Mouse (Mus musculus): Measurements from ENCODE around the gene Armc5. TPM values are rescaled to one million over a fixed set of nuclear protein-coding genes. Genes with fewer than 3 reads are reported as not detected.

Armc5 gene
- polyA plus RNA-seq, 1 experiment: 2.1 TPM

GRCm38 (mm10) chr7:128220936-128221335 is 16.2 kb upstream of the Armc5 start:
- Histone ChIP-seq H3K9me3 (ENCODE audit: control insufficient read depth, low read length) (no peaks in the 10 kb centered on the region), H3K27me3 (ENCODE audit: control insufficient read depth) (no peaks in the 10 kb centered on the region), H3K4me3 (replicated peaks) (no peak overlapping the region), H3K36me3 (ENCODE audit: control insufficient read depth) (no peaks in the 10 kb centered on the region), H3K4me1 (ENCODE audit: control insufficient read depth) (no peaks in the 10 kb centered on the region)
- TF ChIP-seq TAL1 (IDR thresholded peaks at IDR 0.05; ENCODE audit: low read length): no peak
- TF ChIP-seq GATA1 (IDR thresholded peaks at IDR 0.05; ENCODE audit: low read length): no peak

- TF ChIP-seq GATA1 (IDR thresholded peaks at IDR 0.05; ENCODE audit: low read length) (no peak), TAL1 (IDR thresholded peaks at IDR 0.05; ENCODE audit: low read length) (no peak)
- peaks cover 9% of the 10 kb centered on the region for H3K27me3 ChIP-seq (ENCODE audit: control insufficient read depth)
- peaks cover 5% of the 10 kb centered on the region for H3K4me1 ChIP-seq (ENCODE audit: control insufficient read depth)
- no peaks in the 10 kb centered on the region for H3K9me3 ChIP-seq (ENCODE audit: control insufficient read depth, low read length)
- peaks cover 9% of the 10 kb centered on the region for H3K36me3 ChIP-seq (ENCODE audit: control insufficient read depth)
- no peak overlapping the region for H3K4me3 ChIP-seq (replicated peaks)
These were observed 5.4 kb upstream of the Armc5 start for GRCm38 (mm10) chr7:128231741-128232140.

- no peaks in the 10 kb centered on the region for H3K9me3 ChIP-seq (ENCODE audit: control insufficient read depth, low read length)
- H3K27me3 ChIP-seq (ENCODE audit: control insufficient read depth): peaks cover 8% of the 10 kb centered on the region
- H3K4me1 ChIP-seq (ENCODE audit: control insufficient read depth): peaks cover 23% of the 10 kb centered on the region
- H3K36me3 ChIP-seq (ENCODE audit: control insufficient read depth): peaks cover 13% of the 10 kb centered on the region
- TF ChIP-seq GATA1 (IDR thresholded peaks at IDR 0.05; ENCODE audit: low read length) (no peak), TAL1 (IDR thresholded peaks at IDR 0.05; ENCODE audit: low read length) (no peak)
- no peak overlapping the region for H3K4me3 ChIP-seq (replicated peaks)
These were observed 2.3 kb upstream of the Armc5 start for GRCm38 (mm10) chr7:128234796-128235195.

GRCm38 (mm10) chr7:128235481-128235880 is 1.7 kb upstream of the Armc5 start:
- peaks cover 20% of the 10 kb centered on the region for H3K36me3 ChIP-seq (ENCODE audit: control insufficient read depth)
- no peak overlapping the region for H3K4me3 ChIP-seq (replicated peaks)
- H3K4me1 ChIP-seq (ENCODE audit: control insufficient read depth): peaks cover 30% of the 10 kb centered on the region
- TF ChIP-seq GATA1 (IDR thresholded peaks at IDR 0.05; ENCODE audit: low read length) (no peak), TAL1 (IDR thresholded peaks at IDR 0.05; ENCODE audit: low read length) (no peak)
- H3K27me3 ChIP-seq (ENCODE audit: control insufficient read depth): peaks cover 5% of the 10 kb centered on the region
- no peaks in the 10 kb centered on the region for H3K9me3 ChIP-seq (ENCODE audit: control insufficient read depth, low read length)

- no peak for TF ChIP-seq TAL1 (IDR thresholded peaks at IDR 0.05; ENCODE audit: low read length)
- TF ChIP-seq GATA1 (IDR thresholded peaks at IDR 0.05; ENCODE audit: low read length): no peak
- peak overlapping the region; percentile 81 for H3K4me3 ChIP-seq (replicated peaks)
- peaks cover 39% of the 10 kb centered on the region for H3K4me1 ChIP-seq (ENCODE audit: control insufficient read depth)
- peaks cover 29% of the 10 kb centered on the region for H3K36me3 ChIP-seq (ENCODE audit: control insufficient read depth)
- no peaks in the 10 kb centered on the region for H3K9me3 ChIP-seq (ENCODE audit: control insufficient read depth, low read length)
- H3K27me3 ChIP-seq (ENCODE audit: control insufficient read depth): peaks cover 3% of the 10 kb centered on the region
These were observed 716 bp upstream of the Armc5 start for GRCm38 (mm10) chr7:128236426-128236825.

GRCm38 (mm10) chr7:128237593-128237926 is 418 bp downstream of the Armc5 start:
- peaks cover 41% of the 10 kb centered on the region for H3K36me3 ChIP-seq (ENCODE audit: control insufficient read depth)
- H3K4me3 ChIP-seq (replicated peaks): peak overlapping the region; percentile 81
- H3K27me3 ChIP-seq (ENCODE audit: control insufficient read depth): no peaks in the 10 kb centered on the region
- TF ChIP-seq TAL1 (IDR thresholded peaks at IDR 0.05; ENCODE audit: low read length): no peak
- TF ChIP-seq GATA1 (IDR thresholded peaks at IDR 0.05; ENCODE audit: low read length): no peak
- no peaks in the 10 kb centered on the region for H3K9me3 ChIP-seq (ENCODE audit: control insufficient read depth, low read length)
- H3K4me1 ChIP-seq (ENCODE audit: control insufficient read depth): peaks cover 45% of the 10 kb centered on the region

GRCm38 (mm10) chr7:128237927-128238778 is 1.0 kb downstream of the Armc5 start, which contains the start of gene 9130023H24Rik:
Gene 9130023H24Rik (minus strand): TSS chr7:128238031.
- Histone ChIP-seq H3K36me3 (ENCODE audit: control insufficient read depth) (peaks cover 47% of the 10 kb centered on the region), H3K4me1 (ENCODE audit: control insufficient read depth) (peaks cover 45% of the 10 kb centered on the region), H3K4me3 (replicated peaks) (peak within 1 kb of the TSS; percentile 81), H3K9me3 (ENCODE audit: control insufficient read depth, low read length) (no peaks in the 10 kb centered on the region), H3K27me3 (ENCODE audit: control insufficient read depth) (no peaks in the 10 kb centered on the region)
- no peak for TF ChIP-seq GATA1 (IDR thresholded peaks at IDR 0.05; ENCODE audit: low read length)

- peaks cover 45% of the 10 kb centered on the region for H3K4me1 ChIP-seq (ENCODE audit: control insufficient read depth)
- peak overlapping the region; percentile 81 for H3K4me3 ChIP-seq (replicated peaks)
- H3K36me3 ChIP-seq (ENCODE audit: control insufficient read depth): peaks cover 52% of the 10 kb centered on the region
These were observed 1.8 kb downstream of the Armc5 start for GRCm38 (mm10) chr7:128238991-128239390.

GRCm38 (mm10) chr7:128240131-128240784 is 3.1 kb downstream of the Armc5 start:
- Histone ChIP-seq H3K4me1 (ENCODE audit: control insufficient read depth) (peaks cover 45% of the 10 kb centered on the region), H3K36me3 (ENCODE audit: control insufficient read depth) (peaks cover 65% of the 10 kb centered on the region), H3K27me3 (ENCODE audit: control insufficient read depth) (no peaks in the 10 kb centered on the region), H3K4me3 (replicated peaks) (no peak overlapping the region), H3K9me3 (ENCODE audit: control insufficient read depth, low read length) (no peaks in the 10 kb centered on the region)
- TF ChIP-seq GATA1 (IDR thresholded peaks at IDR 0.05; ENCODE audit: low read length): no peak
- no peak for TF ChIP-seq TAL1 (IDR thresholded peaks at IDR 0.05; ENCODE audit: low read length)

More at GRCm38 (mm10) chr7:128238991-128239390, 1.8 kb downstream of the Armc5 start:
- TF ChIP-seq TAL1 (IDR thresholded peaks at IDR 0.05; ENCODE audit: low read length) (no peak), GATA1 (IDR thresholded peaks at IDR 0.05; ENCODE audit: low read length) (no peak)
- Histone ChIP-seq H3K27me3 (ENCODE audit: control insufficient read depth) (no peaks in the 10 kb centered on the region), H3K9me3 (ENCODE audit: control insufficient read depth, low read length) (no peaks in the 10 kb centered on the region)
